Mouse (Mus musculus): ENCODE results near the gene M1ap. TPM values are rescaled to one million over a fixed set of nuclear protein-coding genes. Genes with fewer than 3 reads are reported as not detected.
A peak's percentile ranks its signal among the peaks of the same experiment; 100 is the strongest.

Gene M1ap
- polyA plus RNA-seq, 1 experiment from 2014 or later = 0.65 TPM

DNA sequence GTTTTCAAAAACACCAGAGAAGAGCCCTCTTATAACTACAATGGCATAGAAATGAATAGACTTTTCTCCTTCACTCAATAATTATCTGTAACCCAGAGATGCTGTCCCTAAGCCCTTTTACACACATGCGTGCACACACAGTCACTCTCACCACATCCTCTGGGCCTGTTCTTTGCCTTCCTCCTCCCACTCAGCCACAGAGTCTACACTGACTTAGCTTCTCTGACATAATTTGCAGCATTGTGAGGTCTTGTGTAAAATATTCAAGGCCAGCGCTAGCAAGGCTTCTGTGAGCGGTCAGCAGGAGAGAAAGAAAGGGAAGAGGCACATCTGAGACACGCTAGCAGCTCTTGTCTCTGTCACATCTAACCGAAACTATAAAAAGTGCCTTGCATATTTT is 66.7 kb downstream of the M1ap start:
- no peaks in the 10 kb centered on the region for H3K27me3 ChIP-seq
- no peaks in the 10 kb centered on the region for H3K9me3 ChIP-seq
- 0 out of 2 replicates have a peak overlapping the region, but pooled peaks have one; percentile 33 for H3K27ac ChIP-seq
- H3K4me3 ChIP-seq = no peak overlapping the region
- WGBS = 70% methylated on average over 5 of the region's 5 CpGs
- ATAC-seq (ENCODE audit: low FRiP score, low read depth) = no peak
- H3K9ac ChIP-seq = 0 out of 2 replicates have a peak overlapping the region, but pooled peaks have one; percentile 0
- H3K4me1 ChIP-seq = no peaks in the 10 kb centered on the region
- no peaks in the 10 kb centered on the region for H3K36me3 ChIP-seq
- H3K4me2 ChIP-seq (replicated peaks) = no peak overlapping the region

DNA sequence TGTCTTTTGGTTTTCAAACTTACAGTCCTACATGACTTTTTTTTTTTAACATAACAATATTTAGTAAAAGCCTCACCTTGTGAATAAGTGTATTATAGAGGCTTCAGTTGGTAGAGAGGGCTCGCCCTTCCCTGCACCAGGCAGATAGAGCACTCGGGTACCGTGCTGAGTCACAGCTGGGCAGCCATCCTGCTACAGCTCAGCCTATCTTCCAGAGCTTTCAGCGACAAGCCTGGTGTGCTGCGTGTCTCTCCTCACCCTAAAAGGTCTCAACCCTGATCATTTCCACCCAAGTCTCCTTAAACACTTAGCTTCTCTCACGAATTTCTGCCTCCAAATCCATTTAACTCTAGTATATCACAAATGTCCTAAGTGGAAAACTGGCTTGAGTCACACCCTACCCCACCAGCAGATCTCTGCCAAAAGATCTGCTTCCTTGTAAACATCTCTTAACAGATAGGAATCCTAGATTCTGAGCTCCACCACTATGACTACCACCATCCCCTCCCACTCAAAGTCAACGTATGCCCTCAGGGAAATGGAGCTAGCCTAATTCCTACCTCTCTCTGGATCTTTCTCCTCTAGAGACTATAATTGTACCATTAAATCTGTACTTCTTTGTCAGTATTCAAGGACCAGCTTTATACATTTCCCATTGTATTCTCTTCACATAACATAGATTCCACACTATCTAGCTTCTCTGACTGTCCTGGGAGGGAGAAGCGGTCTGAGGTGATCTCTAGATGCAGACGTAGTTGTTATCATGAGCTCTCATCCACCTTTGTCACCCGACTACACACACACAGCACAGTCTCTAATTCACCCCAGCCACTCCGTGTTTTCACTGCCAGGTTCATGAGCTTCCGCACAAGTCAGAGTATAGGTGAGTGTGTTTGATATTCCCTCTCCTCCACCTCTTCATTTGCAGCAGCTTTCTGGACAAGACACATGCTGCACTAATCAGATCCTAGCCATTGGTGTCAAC is 68.1 kb downstream of the M1ap start:
- Histone ChIP-seq H3K4me3 (no peak overlapping the region), H3K27ac (no peak overlapping the region), H3K27me3 (no peaks in the 10 kb centered on the region), H3K4me1 (no peaks in the 10 kb centered on the region), H3K9me3 (no peaks in the 10 kb centered on the region), H3K4me2 (replicated peaks) (no peak overlapping the region), H3K9ac (no peak overlapping the region), H3K36me3 (no peaks in the 10 kb centered on the region)
- WGBS = 78% methylated on average over 12 of the region's 12 CpGs
- no peak for ATAC-seq (ENCODE audit: low FRiP score, low read depth)

DNA sequence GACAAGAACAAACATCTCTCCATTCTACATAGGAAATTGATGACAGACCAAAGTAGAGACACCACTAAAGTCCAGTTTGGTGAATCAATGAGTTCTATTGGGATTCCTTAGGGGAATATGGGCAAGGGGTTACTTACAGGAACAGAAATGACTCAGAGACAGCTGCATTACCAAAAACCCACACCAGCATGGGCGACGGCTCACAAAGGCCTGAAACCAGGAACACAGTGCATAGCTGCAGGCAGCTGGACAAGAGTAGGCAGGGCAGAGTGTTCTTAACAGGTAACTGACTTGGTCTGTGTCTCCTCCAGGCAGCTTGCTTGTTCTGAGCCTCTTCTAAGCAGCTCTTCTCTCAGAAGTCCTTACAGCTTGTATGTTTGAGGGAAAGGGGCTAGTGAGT is 69.0 kb downstream of the M1ap start:
- no peak for ATAC-seq (ENCODE audit: low FRiP score, low read depth)

GRCm38 (mm10) chr6:83017190-83017589 is 70.5 kb downstream of the M1ap start:
- H3K4me1 ChIP-seq = no peaks in the 10 kb centered on the region
- H3K4me2 ChIP-seq (replicated peaks) = no peak overlapping the region
- no peaks in the 10 kb centered on the region for H3K27me3 ChIP-seq
- H3K27ac ChIP-seq = peak overlapping the region; percentile 52; the same call in 1 of the 2 replicates
- H3K36me3 ChIP-seq = no peaks in the 10 kb centered on the region
- WGBS = 55% methylated on average over 3 of the region's 3 CpGs
- no peaks in the 10 kb centered on the region for H3K9me3 ChIP-seq
- H3K9ac ChIP-seq = no peak overlapping the region
- H3K4me3 ChIP-seq = no peak overlapping the region
- ATAC-seq (ENCODE audit: low FRiP score, low read depth) = no peak

More for the DNA sequence above, 69.0 kb downstream of the M1ap start:
- Histone ChIP-seq H3K27me3 (no peaks in the 10 kb centered on the region), H3K4me1 (no peaks in the 10 kb centered on the region), H3K36me3 (no peaks in the 10 kb centered on the region), H3K9me3 (no peaks in the 10 kb centered on the region), H3K4me3 (no peak overlapping the region), H3K9ac (no peak overlapping the region), H3K27ac (no peak overlapping the region), H3K4me2 (replicated peaks) (no peak overlapping the region)
- 89% methylated on average over 2 of the region's 2 CpGs for WGBS

DNA sequence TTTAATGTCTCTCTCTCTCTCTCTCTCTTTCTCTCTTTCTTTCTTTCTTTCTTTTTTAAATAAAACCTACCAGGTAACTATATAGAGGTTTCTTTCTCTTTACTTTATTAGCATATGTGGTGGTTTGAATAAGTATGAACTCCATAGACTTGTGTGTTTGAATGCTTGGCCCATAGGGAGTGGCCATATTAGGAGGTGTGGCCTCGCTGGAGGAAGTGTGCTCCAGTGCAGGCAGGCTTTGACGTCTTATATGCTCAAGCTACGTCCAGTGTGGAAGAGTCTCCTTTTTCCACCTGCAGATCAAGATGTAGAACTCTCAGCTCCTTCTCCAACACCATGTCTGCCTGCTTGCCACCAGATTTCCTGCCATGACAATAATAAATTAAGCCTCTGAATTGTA is 72.3 kb downstream of the M1ap start:
- Histone ChIP-seq H3K9ac (no peak overlapping the region), H3K4me1 (no peaks in the 10 kb centered on the region), H3K4me2 (replicated peaks) (no peak overlapping the region), H3K36me3 (no peaks in the 10 kb centered on the region), H3K9me3 (no peaks in the 10 kb centered on the region), H3K4me3 (no peak overlapping the region), H3K27ac (no peak overlapping the region), H3K27me3 (no peaks in the 10 kb centered on the region)
- WGBS = 72% methylated on average over 3 of the region's 3 CpGs
- no peak for ATAC-seq (ENCODE audit: low FRiP score, low read depth)

- Histone ChIP-seq H3K9ac (no peak overlapping the region), H3K9me3 (no peaks in the 10 kb centered on the region), H3K4me1 (no peaks in the 10 kb centered on the region), H3K27ac (no peak overlapping the region), H3K36me3 (no peaks in the 10 kb centered on the region), H3K27me3 (no peaks in the 10 kb centered on the region), H3K4me2 (replicated peaks) (no peak overlapping the region), H3K4me3 (no peak overlapping the region)
- WGBS = 86% methylated on average over 6 of the region's 6 CpGs
- no peak for ATAC-seq (ENCODE audit: low FRiP score, low read depth)
These were observed 73.4 kb downstream of the M1ap start for GRCm38 (mm10) chr6:83020121-83020520.

DNA sequence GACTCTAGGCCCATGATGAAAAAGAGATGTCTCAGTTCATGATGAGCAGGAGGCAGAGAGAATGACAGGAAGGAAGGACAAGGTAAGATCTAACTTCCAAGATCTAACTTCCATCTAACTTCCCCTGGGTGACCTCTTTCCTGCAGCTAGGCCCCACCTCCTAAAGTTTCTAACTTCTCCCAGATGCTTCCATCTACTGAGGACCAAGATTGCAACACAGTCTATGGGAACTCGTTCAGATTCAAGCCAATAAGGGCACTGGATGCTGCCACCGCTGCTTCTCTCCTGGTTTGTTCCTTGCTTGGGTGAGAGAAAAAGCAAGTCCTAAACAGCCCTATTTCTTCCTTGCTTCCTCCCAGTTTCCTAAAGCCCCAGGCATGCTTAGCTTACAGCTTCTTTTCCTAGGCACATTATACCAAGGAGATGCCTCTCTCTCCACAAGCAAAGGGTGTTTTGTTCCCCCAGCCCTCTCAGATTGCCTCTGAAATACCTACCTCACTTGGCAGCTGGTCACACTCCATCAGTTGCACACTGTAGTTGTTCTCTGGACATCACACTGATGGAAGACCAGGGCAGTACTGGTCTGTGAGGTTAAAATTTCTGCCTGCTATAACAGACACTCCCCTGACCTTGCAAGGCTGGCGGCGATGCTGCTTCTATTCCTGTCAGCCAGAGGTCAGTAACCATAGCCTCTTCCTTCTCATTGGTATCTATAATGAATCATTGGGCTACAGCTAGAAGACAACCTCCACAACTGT is 74.3 kb downstream of the M1ap start:
- Histone ChIP-seq H3K9me3 (no peaks in the 10 kb centered on the region), H3K4me3 (no peak overlapping the region)
- WGBS = 81% methylated on average over 4 of the region's 4 CpGs

GRCm38 (mm10) chr6:83023008-83023407 is 76.3 kb downstream of the M1ap start:
- H3K27me3 ChIP-seq = no peaks in the 10 kb centered on the region
- H3K9ac ChIP-seq = no peak overlapping the region
- H3K4me2 ChIP-seq (replicated peaks) = no peak overlapping the region
- WGBS = 85% methylated on average over 9 of the region's 9 CpGs
- H3K4me3 ChIP-seq = no peak overlapping the region
- no peaks in the 10 kb centered on the region for H3K9me3 ChIP-seq
- no peak overlapping the region for H3K27ac ChIP-seq
- H3K36me3 ChIP-seq = no peaks in the 10 kb centered on the region
- ATAC-seq (ENCODE audit: low FRiP score, low read depth) = no peak
- peaks cover 9% of the 10 kb centered on the region for H3K4me1 ChIP-seq

More for the DNA sequence above, 74.3 kb downstream of the M1ap start:
- no peak for ATAC-seq (ENCODE audit: low FRiP score, low read depth)
- H3K4me2 ChIP-seq (replicated peaks) = no peak overlapping the region
- H3K36me3 ChIP-seq = no peaks in the 10 kb centered on the region
- H3K27ac ChIP-seq = no peak overlapping the region
- no peaks in the 10 kb centered on the region for H3K27me3 ChIP-seq
- H3K4me1 ChIP-seq = no peaks in the 10 kb centered on the region
- no peak overlapping the region for H3K9ac ChIP-seq

- H3K27ac ChIP-seq = no peak overlapping the region
- H3K4me2 ChIP-seq (replicated peaks) = no peak overlapping the region
- H3K27me3 ChIP-seq = no peaks in the 10 kb centered on the region
- ATAC-seq (ENCODE audit: low FRiP score, low read depth) = no peak
- WGBS = 89% methylated on average over 2 of the region's 2 CpGs
- no peaks in the 10 kb centered on the region for H3K9me3 ChIP-seq
- H3K36me3 ChIP-seq = no peaks in the 10 kb centered on the region
- H3K4me1 ChIP-seq = peaks cover 13% of the 10 kb centered on the region
- H3K4me3 ChIP-seq = no peak overlapping the region
- no peak overlapping the region for H3K9ac ChIP-seq
These were observed 77.1 kb downstream of the M1ap start for GRCm38 (mm10) chr6:83023786-83024185.

- Histone ChIP-seq H3K27me3 (peaks cover under 1% of the 10 kb centered on the region; the same call in 1 of the 2 replicates), H3K9ac (no peak overlapping the region), H3K4me2 (replicated peaks) (no peak overlapping the region), H3K36me3 (no peaks in the 10 kb centered on the region), H3K4me1 (peaks cover 19% of the 10 kb centered on the region), H3K27ac (no peak overlapping the region), H3K4me3 (no peak overlapping the region), H3K9me3 (no peaks in the 10 kb centered on the region)
- 61% methylated on average over 4 of the region's 4 CpGs for WGBS
- no peak for ATAC-seq (ENCODE audit: low FRiP score, low read depth)
These were observed 77.7 kb downstream of the M1ap start for GRCm38 (mm10) chr6:83024421-83024820.

DNA sequence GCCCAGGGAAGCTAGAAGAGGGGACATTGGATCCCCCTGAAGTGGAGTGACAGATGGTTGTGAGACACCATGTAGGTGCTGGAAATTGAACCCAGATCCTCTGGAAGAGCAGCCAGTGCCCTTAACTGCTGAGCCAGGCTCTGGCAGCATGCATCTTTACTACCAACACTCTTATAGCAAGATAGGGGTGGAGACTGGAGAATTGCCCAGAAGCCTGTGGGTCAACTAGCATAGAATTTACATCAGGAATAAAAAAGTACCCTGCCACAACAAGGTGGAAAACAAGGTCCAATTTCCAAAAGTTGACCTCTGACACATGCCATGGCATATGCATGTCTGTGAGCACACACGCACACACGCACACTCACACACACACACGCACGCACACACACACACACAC is 78.5 kb downstream of the M1ap start:
- no peak overlapping the region for H3K9ac ChIP-seq
- no peak overlapping the region for H3K27ac ChIP-seq
- no peaks in the 10 kb centered on the region for H3K9me3 ChIP-seq
- H3K4me1 ChIP-seq = peaks cover 27% of the 10 kb centered on the region
- no peak for ATAC-seq (ENCODE audit: low FRiP score, low read depth)
- H3K36me3 ChIP-seq = no peaks in the 10 kb centered on the region
- 89% methylated on average over 4 of the region's 4 CpGs for WGBS
- peaks cover 9% of the 10 kb centered on the region for H3K27me3 ChIP-seq
- H3K4me3 ChIP-seq = no peak overlapping the region
- H3K4me2 ChIP-seq (replicated peaks) = no peak overlapping the region

- Histone ChIP-seq H3K27me3 (peaks cover 30% of the 10 kb centered on the region), H3K27ac (peak overlapping the region; percentile 52; the same call in 1 of the 2 replicates)
- no peak for ATAC-seq (ENCODE audit: low FRiP score, low read depth)
These were observed 80.6 kb downstream of the M1ap start for GRCm38 (mm10) chr6:83027293-83027692.

More at GRCm38 (mm10) chr6:83027293-83027692, 80.6 kb downstream of the M1ap start:
- Histone ChIP-seq H3K4me1 (peaks cover 40% of the 10 kb centered on the region), H3K4me2 (replicated peaks) (no peak overlapping the region), H3K9me3 (no peaks in the 10 kb centered on the region), H3K9ac (peak overlapping the region; percentile 45; the same call in 1 of the 2 replicates), H3K4me3 (no peak overlapping the region), H3K36me3 (no peaks in the 10 kb centered on the region; the same call in 1 of the 2 replicates)
- 74% methylated on average over 8 of the region's 8 CpGs for whole genome bisulfite sequencing

All from limb, embryonic 13.5 days (tissue).